Mouse (Mus musculus) embryo, embryonic 11 days (tissue): ENCODE measurements around the gene Magea8.
"Not testable (repeated sequence)": the region's sequence is repeated elsewhere in the genome, so short reads cannot be mapped to it uniquely, and the experiment has no call there.

Experiments
- DNase-seq: peaks from one replicate; pipeline ENCODE4 v3.0.0-alpha.2; 2015

Magea8 gene

DNA sequence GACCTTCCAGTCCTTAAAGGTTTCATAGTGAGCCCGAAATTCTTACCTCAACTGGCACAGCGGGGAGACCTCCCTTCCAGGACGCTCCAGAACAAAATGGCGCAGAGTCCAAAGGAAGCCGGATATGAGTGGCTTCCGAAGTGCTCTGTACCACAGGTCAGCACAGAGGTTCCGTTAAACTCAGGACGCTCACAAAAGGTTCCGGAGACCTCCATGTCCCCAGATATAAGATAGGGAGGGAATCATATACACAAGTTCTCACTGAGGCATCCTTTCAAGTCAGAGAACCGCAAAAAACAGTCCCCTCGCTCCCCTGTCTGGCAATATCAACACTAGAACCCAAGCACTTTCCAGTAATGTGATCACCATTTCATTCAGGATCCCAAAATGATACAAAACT is at the start of gene Magea8:
Gene Magea8 (minus strand): TSS at position 101 of the 400 bp plus-strand sequence.
- not testable (repeated sequence) for DNase-seq

DNA sequence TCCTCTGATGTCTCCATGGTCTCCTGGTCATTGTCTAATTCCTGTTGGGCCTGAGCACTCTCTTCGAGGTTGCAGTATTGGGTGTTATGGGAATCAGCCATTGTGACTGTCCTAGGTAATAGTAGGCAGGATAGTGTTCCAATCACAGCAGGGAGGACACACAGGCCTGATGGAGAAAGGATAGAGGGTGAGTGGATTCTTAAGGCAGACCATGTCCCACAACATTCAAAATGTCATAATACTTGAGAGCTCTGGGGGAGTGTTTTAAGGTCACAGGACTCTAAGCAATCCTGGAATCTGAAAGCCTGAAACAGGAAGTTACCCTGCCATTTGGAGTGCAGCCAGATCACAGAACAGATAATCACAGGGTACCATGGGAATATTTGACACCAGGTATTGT is 46.2 kb downstream of the Magea8 start, which contains the start of gene Magea3:
Gene Magea3 (minus strand): TSS at position 101 of the 400 bp plus-strand sequence.
- DNase-seq: not testable (repeated sequence)

DNA sequence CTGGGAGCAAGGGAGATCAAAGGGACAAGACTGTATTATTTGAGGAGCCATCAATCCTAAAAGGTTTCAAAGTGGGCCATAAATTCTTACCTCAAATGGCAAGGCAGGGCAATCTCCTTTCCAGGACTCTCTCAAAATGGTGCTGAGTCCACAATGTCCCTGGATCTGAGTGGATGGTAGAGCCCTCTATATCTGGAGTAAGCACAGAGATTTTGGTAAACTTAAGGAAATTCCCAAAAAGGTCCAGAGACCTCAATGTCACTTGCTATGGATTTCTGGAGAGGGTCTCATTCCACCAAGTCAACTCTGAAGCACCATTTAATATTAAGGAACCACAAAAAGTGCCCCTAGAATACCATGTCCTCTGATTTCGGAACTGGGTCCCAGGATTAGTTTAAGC is 59.8 kb downstream of the Magea8 start, which contains the start of gene Magea6:
Gene Magea6 (minus strand): TSS at position 101 of the 400 bp plus-strand sequence.
- DNase-seq: not testable (repeated sequence)
